Mouse (Mus musculus): ENCODE measurements at regions not wholly inside any gene's neighbourhood (a gene's known extent, or its start where the extent isn't known, plus 50 kb on each side); places are given as distances from the start of the nearest gene placed in this dataset.

DNA sequence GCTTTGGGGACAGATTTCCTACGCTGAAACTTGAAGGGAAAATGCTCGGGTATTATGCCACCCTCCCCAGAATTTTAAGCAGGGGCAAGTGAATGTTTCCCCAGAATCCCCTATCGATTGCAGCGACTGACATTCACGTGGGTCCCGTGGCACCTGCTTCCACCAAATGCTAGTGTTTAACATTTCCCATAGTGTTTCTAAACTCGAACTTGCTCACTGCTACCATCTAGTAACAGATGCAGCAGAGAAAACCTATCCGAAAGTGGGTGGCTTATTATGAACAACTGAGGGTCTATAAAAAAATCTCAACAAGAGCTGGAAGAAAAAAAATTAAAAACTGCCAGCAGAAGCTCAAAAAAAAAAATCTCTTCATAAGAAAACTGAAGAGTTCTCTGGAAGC, 284.2 kb downstream of the Rnf144a start:
- no peak for DNase-seq

GRCm38 (mm10) chr12:26130011-26130410, 285.0 kb downstream of the Rnf144a start:
- no peak for DNase-seq

GRCm38 (mm10) chr12:26129511-26129910, 285.5 kb downstream of the Rnf144a start:
- no peak for DNase-seq

GRCm38 (mm10) chr12:26128851-26129250, 286.2 kb downstream of the Rnf144a start:
- no peak for DNase-seq

- no peak for DNase-seq
Observed at GRCm38 (mm10) chr12:26126260-26126659, 288.8 kb downstream of the Rnf144a start.

GRCm38 (mm10) chr12:26124211-26124610, 290.8 kb downstream of the Rnf144a start:
- no peak for DNase-seq

GRCm38 (mm10) chr12:26115339-26115912, 299.6 kb downstream of the Rnf144a start:
- DNase-seq, result peak; percentile 93

DNA sequence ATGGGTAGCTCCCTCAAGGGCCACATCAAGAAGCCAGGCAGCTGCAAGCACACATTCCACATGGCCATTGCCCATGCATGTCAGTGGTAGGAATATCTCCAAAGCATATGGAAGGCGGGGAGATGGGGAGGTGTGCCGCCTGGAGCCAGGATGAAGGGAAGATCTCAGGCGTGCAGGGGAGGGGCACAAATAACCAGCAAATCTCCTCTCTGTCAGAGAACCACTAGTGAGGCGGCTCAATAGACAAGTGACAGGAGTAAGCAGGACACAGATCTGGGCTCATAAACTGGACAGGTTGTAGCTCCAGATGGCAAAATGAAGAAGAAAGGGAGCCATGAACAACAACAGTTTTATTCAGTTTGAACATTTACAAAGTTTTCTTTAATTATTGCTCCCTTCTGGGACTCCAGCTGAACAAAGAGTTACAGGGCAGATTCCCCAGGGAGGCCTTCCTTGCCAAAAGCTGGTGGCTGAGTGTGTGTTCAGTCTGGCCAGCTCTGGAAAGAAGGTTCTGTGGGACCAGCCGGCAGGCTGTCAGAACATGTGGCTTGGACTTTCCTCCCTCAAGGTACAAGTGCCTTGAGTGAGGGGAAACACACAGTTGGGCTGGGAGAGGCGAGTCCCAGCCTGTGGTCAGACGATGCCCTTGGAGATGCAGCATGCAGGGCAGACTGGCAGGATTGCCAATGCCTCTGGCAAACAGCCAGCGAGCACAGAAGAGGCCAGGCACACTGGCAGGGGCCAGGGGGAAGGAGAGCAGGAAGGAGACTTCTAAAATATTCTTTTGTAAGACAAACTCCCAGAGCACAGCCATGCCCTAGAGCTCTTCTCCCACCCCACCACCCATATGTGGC, 302.7 kb downstream of the Rnf144a start:
- DNase-seq, result peak; percentile 94

DNA sequence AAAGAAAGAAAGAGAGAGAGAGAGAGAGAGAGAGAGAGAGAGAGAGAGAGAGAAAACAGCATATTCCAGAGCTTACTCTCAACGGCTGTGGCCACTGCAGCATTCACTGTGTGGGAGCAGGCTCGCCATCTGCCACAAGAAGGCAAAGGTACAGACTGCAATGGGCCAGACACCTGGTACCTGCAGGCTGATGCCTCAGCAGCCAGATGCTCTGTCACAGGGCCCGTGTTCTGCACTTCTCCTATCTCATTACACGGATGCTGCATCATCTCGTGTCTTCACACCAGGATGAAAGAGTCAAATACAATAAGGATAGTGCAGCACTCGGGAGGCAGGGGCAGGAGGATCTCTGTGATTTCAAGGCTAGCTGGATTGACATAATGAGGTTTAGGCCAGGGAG, 305.2 kb downstream of the Rnf144a start:
- DNase-seq, result peak; percentile 48

DNA sequence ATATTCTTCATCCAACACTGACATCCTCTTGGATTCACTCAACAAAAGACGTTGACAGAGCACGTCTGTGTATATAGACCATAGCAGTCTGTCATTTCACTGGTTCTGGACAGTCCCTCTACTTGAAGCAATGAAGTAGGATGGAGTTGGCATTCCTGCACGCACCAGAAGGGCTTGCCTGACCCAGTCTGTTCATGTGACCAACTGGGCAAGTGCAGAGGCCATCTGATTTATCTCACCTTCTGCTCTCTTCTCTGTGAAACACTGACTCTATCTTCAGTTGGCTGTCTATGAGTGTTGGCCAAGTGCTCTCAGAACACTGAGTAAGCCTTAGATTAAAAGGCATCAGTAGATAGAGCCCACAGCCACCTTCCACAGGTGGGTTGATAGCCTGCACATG, 310.7 kb downstream of the Rnf144a start:
- peak; percentile 44 for DNase-seq

DNA sequence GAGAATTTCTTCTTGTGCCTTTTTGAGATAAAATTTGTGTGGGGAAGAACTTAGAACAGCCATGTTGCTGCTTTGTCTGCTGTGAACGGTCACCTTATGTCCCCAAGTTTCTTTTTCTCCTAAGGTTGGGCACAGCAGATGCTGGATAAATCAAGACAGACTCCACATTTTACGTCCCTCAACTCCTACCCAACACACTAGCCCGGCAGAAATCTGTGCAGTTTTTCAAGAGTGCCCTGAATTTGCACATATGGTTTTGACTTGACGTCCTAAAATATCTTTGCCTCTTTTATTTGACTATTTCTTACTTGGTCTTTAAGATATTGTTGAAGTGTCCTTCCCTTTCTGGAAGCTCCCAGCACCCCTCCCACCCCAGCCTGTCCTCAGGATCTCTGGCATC, 312.7 kb downstream of the Rnf144a start:
- DNase-seq, result peak; percentile 55

DNA sequence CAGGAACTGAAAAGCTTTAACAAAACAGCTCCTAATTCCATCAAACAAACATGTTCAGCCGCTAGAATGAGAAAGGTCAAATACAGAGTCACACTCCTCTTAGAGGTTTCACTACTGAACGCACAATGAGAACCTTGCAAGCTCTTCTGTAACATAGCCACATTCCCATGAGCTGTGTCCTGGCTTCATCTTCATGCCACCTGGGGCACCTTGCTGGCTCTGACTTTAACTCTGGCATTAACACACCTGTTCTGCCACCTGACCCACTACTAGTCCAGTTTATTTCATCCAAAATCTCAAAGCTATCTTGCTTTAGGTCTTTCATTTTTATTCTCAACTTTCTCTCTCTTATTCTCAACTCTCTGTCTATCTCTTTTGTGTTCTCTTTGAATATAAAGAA, 314.9 kb downstream of the Rnf144a start:
- peak; percentile 43 for DNase-seq

- peak; percentile 67 for DNase-seq
Observed at GRCm38 (mm10) chr12:26099176-26099575, 315.9 kb downstream of the Rnf144a start.

GRCm38 (mm10) chr12:26092311-26092710, 322.7 kb downstream of the Rnf144a start:
- peak; percentile 51 for DNase-seq

DNA sequence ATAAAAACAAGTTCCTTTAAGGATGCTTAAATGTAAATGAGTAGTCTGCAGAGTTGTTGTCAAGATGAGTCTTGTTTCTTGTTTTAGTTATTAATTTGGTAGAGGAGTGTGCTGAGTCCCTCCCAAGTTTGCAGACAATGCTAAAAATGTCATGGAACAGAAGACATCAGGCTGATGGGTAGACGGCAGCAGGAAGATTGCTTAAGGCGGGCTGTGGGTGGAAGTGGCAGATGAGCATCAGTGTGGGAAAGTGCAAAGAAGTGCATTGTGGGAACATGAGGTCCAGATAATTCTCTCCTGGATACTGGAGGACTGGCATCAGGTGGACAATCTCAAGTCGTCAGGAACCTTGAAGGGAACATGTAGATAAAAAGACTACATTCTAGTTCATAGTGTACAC, 323.2 kb downstream of the Rnf144a start:
- DNase-seq, result peak; percentile 60

DNA sequence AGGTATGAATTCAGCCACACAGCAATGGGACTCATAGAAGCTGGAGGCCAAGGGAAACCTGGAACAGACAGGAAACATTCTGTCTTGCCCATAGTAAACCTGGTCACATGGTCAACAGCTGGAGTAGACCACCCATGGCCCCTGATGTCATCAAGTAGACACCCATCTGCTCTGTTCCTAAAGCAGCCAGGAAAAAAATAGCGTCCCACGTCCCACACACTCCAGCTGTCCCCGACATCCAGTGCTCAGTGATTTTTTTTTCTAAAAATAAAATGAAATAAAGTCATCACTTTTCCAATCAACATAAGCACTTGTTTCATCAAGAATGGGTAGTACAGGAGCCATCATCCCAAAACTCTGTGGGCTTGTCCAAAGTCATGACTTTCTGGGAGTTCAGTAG, 326.7 kb downstream of the Rnf144a start:
- DNase-seq, result peak; percentile 68

DNA sequence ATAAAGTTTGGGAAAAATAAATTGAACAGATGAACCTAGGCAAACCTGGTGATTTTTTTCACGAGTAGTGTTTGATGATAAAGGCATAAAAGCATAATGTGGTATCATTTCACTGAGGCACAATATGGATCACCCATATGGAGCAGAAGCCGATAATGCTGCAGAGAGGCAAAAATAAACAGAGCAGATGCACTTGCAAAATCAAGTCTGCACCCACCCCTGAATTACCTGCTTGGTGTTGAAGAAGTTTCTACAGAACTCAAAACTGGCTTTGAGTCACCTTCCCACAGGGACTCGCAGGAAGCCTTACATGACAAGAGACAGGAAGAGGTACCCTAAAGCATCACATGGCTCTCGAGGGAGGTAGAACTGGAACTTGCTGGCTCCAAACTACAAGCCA, 328.1 kb downstream of the Rnf144a start:
- DNase-seq, result peak; percentile 60

- no peak for DNase-seq
Observed at GRCm38 (mm10) chr12:26086414-26086813, 328.6 kb downstream of the Rnf144a start.

GRCm38 (mm10) chr12:26079061-26079625, 335.9 kb downstream of the Rnf144a start:
- DNase-seq, result peak; percentile 68

GRCm38 (mm10) chr12:26075638-26076254, 339.3 kb downstream of the Rnf144a start:
- DNase-seq, result peak; percentile 64

DNA sequence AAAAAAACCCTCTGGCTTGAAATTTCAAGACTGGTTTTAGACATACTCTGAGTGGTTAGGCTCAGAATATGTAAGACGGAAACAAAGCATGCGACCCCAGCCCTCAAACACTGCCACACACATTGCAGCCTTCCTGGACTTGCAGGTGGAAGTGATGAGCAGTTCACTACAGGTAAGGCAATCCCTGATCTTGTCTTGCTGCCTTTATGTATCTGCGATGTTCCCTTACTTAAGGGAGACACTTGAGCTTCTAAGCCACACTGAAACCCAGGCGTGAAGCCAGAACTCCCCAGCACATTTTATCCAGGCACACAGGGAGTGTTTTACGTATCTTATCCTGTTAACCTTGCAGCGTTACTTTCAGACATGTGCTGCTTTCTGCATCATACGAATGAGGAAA, 342.9 kb downstream of the Rnf144a start:
- peak; percentile 72 for DNase-seq

GRCm38 (mm10) chr12:26071610-26072009, 343.4 kb downstream of the Rnf144a start:
- peak; percentile 82 for DNase-seq

GRCm38 (mm10) chr12:26068685-26069008, 346.4 kb downstream of the Rnf144a start:
- DNase-seq, result peak; percentile 77

All from heart, adult 11 months (tissue).